Mouse (Mus musculus): ENCODE results near the gene Gm21679. TPM values are rescaled to one million over a fixed set of nuclear protein-coding genes. Genes with fewer than 3 reads are reported as not detected.

The Gm21679 gene
- polyA plus RNA-seq (2014; fragmentation: Illumina TruSeq; extraction: RNeasy Lipid Tissue Mini Kit (QIAGEN cat#74804); ENCODE audit: insufficient read depth, low read depth, low replicate concordance) = not detected

GRCm38 (mm10) chrY:29683270-29683669 lies at the start of gene Gm21679:
Gm21679 (minus strand) TSS chrY:29683370.

